Mouse (Mus musculus) bone marrow, adult 2 months (tissue): ENCODE data around the gene Crispld2.
A peak's percentile ranks its signal among the peaks of the same experiment; 100 is the strongest.

Experiments used
- CTCF ChIP-seq: fragments of 200-500 bp; IDR thresholded peaks from 2 replicates; pipeline ENCODE4 v1.5.1; 2011; ENCODE audit warnings: low read length, control low read depth; ENCODE audit not compliant: control insufficient read depth, insufficient read depth
- POLR2A ChIP-seq: fragments of 200-500 bp; IDR thresholded peaks from 2 replicates; pipeline ENCODE4 v1.6.1; 2011; ENCODE audit warnings: low read depth, mild to moderate bottlenecking, control low read depth, low read length, borderline replicate concordance; ENCODE audit not compliant: control insufficient read depth

- TF ChIP-seq POLR2A (0 out of 2 replicates have a peak, but pooled peaks have one; percentile 15), CTCF (no peak)
These were observed 13.4 kb upstream of the Crispld2 start for GRCm38 (mm10) chr8:119978770-119979381.
